Mouse (Mus musculus) testis, adult 2 months (tissue): ENCODE measurements around the gene Rab8a. TPM values are rescaled to one million over a fixed set of nuclear protein-coding genes. Genes with fewer than 3 reads are reported as not detected.

Source experiments
- H3K27ac ChIP-seq: fragments of 200-500 bp; 2 replicates; pipeline ENCODE4 v1.5.1; 2012; ENCODE audit warnings: low read depth, low read length; ENCODE audit not compliant: control insufficient read depth, insufficient read depth
- H3K27me3 ChIP-seq: fragments of 200-500 bp; 2 replicates; pipeline ENCODE4 v1.6.1; 2012; ENCODE audit warnings: mild to moderate bottlenecking, low read length, moderate library complexity; ENCODE audit not compliant: control insufficient read depth, insufficient read depth
- H3K36me3 ChIP-seq: fragments of 200-500 bp; 2 replicates; pipeline ENCODE4 v1.6.1; 2012; ENCODE audit warnings: mild to moderate bottlenecking, low read length; ENCODE audit not compliant: control insufficient read depth, insufficient read depth
- H3K4me1 ChIP-seq: fragments of 200-500 bp; 2 replicates; pipeline ENCODE4 v1.6.1; 2012; ENCODE audit warnings: low read length; ENCODE audit not compliant: control insufficient read depth, insufficient read depth
- H3K4me3 ChIP-seq: fragments of 200-500 bp; 2 replicates; pipeline ENCODE4 v1.5.1; 2012; ENCODE audit warnings: low read depth, mild to moderate bottlenecking, low read length, moderate library complexity, mixed read lengths; ENCODE audit not compliant: control insufficient read depth
- CTCF ChIP-seq: fragments of 200-500 bp; IDR thresholded peaks from 2 replicates; pipeline ENCODE4 v1.5.1; 2012; ENCODE audit warnings: low read depth, mild to moderate bottlenecking, inconsistent platforms, low read length, moderate library complexity; ENCODE audit not compliant: control insufficient read depth, insufficient read depth, insufficient replicate concordance
- POLR2A ChIP-seq: fragments of 200-500 bp; IDR thresholded peaks from 2 replicates; pipeline ENCODE4 v1.6.1; 2012; ENCODE audit warnings: low read depth, mild to moderate bottlenecking, inconsistent platforms, low read length, moderate library complexity; ENCODE audit not compliant: control insufficient read depth
- polyA plus RNA-seq: library from polyadenylated mRNA; depleted of rRNA; stranded (reverse); fragments of >200 nt; gene quantifications from 2 replicates; pipeline ENCODE4 v1.2.3, GENCODE M21; 2012

Gene Rab8a
- polyA plus RNA-seq, 1 experiment = 44.0 TPM

DNA sequence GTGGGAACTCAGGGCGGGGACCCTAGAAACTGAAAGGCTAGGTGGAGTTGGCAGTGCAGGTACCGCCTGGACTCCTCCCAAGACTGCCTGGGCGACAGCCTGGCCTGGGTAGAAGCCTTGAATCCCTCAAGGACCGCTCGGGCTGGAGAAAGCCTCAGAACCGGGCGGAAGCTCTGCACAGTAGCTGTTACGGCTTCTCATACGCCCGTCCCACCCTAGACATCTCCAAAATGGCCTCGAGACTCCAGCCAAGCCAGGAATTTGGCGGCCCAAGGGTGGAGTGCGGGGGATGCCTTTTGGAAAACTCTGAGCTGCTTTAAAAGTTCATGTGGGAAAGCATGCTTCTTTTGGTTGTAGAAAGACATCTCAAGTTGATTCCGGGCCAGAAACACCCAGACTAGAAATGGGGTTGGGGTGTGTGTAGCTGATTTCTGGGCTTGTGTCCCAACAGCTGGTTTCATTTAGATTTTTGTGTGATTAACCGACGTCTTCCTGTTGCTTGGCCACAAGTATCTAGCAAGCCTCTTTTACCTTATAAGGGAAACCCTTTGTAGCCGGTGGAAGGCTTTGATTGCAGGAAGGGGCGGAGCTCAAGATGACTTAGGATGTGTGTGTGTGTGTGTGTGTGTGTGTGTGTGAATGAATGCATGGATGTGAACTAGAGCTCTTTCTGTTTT, 24.6 kb upstream of the Rab8a start:
- Histone ChIP-seq H3K4me1 (peaks cover 22% of the 10 kb centered on the region), H3K27ac (peak overlapping the region; percentile 89), H3K36me3 (no peaks in the 10 kb centered on the region), H3K27me3 (no peaks in the 10 kb centered on the region; the same call in none of the 2 replicates), H3K4me3 (peak overlapping the region; percentile 93)
- no peak for TF ChIP-seq CTCF
- no peak for TF ChIP-seq POLR2A

DNA sequence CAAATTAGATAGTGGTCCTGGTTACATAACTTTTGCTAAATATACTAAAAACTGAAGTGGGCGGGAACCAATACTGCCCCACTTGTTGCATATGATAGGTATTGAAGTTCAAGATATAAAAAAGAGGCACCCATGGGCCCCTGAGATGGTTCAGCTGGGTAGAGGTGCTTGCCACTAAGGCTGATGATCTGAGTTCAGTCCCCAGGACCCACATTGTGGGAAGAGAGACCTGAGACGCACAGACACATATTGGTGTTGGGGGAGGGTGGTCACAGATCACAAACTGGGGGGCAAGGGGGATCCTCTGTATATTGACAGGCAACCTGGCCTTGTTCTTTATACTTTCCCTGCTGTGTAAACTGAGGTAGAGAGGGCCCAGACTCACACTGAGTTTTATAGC, 23.6 kb upstream of the Rab8a start:
- H3K4me3 ChIP-seq = no peak overlapping the region
- H3K36me3 ChIP-seq = no peaks in the 10 kb centered on the region
- TF ChIP-seq POLR2A (no peak), CTCF (no peak)
- H3K4me1 ChIP-seq = peaks cover 22% of the 10 kb centered on the region
- H3K27ac ChIP-seq = no peak overlapping the region
- no peaks in the 10 kb centered on the region; the same call in none of the 2 replicates for H3K27me3 ChIP-seq

DNA sequence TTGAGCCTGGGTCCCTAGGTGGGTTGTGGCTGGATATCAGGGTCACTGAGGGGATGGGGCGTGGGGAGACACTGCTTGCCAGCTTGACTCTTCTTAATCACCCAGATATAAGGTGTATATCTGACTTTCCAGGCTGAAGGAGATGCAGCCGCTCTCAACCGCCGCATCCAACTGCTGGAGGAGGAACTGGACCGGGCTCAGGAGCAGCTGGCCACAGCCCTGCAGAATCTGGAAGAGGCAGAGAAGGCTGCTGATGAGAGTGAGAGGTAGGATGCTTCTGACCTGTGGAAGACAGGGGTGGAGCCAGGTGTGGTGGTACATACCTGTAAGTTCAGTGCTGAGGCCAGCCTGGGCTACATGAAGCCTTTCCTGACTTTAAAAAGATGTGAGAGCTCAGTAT, 22.5 kb upstream of the Rab8a start:
- TF ChIP-seq POLR2A = no peak
- TF ChIP-seq CTCF = no peak
- Histone ChIP-seq H3K36me3 (no peaks in the 10 kb centered on the region), H3K4me1 (peaks cover 22% of the 10 kb centered on the region), H3K4me3 (no peak overlapping the region), H3K27me3 (no peaks in the 10 kb centered on the region; the same call in none of the 2 replicates), H3K27ac (no peak overlapping the region)

DNA sequence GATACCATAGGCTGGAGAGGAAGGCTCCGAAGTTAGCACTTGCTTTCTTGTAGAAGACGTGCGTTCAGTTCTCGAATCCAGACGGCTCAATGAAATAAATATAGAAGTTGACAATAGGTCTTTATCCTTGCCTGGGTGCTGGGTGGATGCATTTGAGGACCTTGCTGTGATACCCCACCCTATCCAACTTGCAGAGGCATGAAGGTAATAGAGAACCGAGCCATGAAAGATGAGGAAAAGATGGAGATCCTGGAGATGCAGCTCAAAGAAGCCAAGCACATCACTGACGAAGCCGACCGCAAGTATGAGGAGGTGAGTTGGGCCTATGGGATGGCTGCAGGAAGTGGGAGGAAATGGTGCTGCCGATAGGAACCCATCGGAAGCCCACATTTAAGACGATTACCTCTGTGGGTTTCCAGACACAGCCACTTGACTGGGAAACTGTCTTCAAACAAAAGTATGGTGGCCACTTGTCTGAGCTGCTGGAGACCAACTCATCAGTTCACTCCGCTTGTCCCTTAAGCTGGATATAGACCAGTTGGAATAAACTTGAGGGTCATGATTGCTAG, 17.7 kb upstream of the Rab8a start:
- no peak overlapping the region for H3K27ac ChIP-seq
- TF ChIP-seq CTCF = no peak
- no peaks in the 10 kb centered on the region for H3K4me1 ChIP-seq
- no peaks in the 10 kb centered on the region for H3K36me3 ChIP-seq
- no peaks in the 10 kb centered on the region for H3K27me3 ChIP-seq
- no peak overlapping the region for H3K4me3 ChIP-seq

DNA sequence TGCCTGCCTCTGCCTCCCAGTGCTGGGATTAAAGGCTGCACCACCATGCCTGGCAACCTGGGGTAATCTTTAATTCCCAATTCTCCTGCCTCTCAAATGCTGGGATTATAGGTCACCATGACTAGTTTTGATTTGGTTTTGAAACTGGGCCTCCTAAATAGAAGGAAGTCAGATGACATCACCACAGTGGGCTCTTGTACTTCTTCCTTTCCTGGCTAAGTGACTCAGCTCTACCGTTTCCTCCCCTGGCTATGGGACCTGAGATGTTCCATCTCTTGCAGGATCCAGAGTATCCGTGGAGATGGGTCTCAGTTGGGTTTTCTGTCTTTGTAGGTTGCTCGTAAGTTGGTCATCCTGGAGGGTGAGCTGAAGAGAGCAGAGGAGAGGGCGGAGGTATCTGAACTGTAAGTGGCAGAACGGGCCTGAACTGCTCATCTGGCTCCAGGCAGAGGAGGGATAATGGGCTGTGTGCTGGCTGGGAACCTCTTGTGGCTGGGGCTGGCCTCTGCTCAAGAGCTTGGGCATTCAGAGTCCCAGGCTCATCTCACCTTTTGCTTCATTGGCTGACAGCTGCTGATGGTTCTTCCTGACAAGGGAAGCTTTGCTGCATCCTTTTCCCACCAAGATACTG, 16.5 kb upstream of the Rab8a start:
- Histone ChIP-seq H3K4me1 (no peaks in the 10 kb centered on the region), H3K27ac (no peak overlapping the region), H3K27me3 (no peaks in the 10 kb centered on the region), H3K36me3 (no peaks in the 10 kb centered on the region), H3K4me3 (no peak overlapping the region)
- TF ChIP-seq CTCF (no peak), POLR2A (no peak)

DNA sequence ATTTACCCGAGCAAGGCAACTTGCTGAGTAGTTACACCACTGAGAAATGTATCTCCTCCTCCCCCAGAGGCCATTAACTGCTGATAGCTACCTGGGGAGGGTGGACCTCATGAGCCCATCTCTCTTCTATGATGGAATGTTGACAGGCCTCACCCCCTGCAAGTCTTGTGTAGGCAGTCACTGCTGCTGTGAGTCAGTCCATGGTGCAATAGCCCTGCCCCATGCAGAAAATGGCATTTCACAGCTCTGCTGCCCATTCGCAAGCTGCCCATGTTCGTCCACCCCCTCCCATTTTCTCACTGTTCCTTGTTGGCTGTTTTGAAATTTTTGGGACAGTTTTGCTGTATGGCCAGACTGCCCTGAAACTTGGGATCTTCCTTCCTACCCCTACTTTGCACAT, 15.5 kb upstream of the Rab8a start:
- H3K4me3 ChIP-seq = no peak overlapping the region
- TF ChIP-seq CTCF (no peak), POLR2A (no peak)
- H3K36me3 ChIP-seq = no peaks in the 10 kb centered on the region
- H3K27ac ChIP-seq = no peak overlapping the region
- H3K27me3 ChIP-seq = no peaks in the 10 kb centered on the region
- H3K4me1 ChIP-seq = no peaks in the 10 kb centered on the region

DNA sequence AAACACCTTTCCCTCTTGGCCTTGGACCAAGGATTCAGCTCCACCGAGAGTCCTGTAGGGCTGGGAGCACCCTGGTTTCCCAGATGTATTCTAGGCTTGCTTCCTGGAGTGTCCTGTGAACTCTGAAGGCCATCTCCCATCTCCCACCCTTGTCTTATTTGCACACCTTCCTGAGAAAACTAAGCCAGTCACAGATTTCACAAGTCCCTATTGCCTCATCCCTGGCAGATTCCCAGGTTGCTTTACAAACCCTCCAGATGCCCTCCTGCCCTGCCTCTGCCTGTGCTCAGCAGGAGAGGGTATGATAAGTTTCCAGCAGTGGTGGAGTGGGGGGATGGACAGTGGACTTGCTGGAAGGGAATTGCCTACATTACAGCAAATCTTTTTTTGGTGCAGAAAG, 14.9 kb upstream of the Rab8a start:
- Histone ChIP-seq H3K4me3 (no peak overlapping the region), H3K36me3 (no peaks in the 10 kb centered on the region)
- TF ChIP-seq POLR2A = no peak
- no peak for TF ChIP-seq CTCF

More for the DNA sequence above, 14.9 kb upstream of the Rab8a start:
- Histone ChIP-seq H3K27ac (no peak overlapping the region), H3K4me1 (no peaks in the 10 kb centered on the region), H3K27me3 (no peaks in the 10 kb centered on the region)
